Mouse (Mus musculus): ENCODE measurements at regions not wholly inside any gene's neighbourhood (a gene's known extent, or its start where the extent isn't known, plus 50 kb on each side); places are given as distances from the start of the nearest gene placed in this dataset.
A peak's percentile ranks its signal among the peaks of the same experiment; 100 is the strongest.

DNA sequence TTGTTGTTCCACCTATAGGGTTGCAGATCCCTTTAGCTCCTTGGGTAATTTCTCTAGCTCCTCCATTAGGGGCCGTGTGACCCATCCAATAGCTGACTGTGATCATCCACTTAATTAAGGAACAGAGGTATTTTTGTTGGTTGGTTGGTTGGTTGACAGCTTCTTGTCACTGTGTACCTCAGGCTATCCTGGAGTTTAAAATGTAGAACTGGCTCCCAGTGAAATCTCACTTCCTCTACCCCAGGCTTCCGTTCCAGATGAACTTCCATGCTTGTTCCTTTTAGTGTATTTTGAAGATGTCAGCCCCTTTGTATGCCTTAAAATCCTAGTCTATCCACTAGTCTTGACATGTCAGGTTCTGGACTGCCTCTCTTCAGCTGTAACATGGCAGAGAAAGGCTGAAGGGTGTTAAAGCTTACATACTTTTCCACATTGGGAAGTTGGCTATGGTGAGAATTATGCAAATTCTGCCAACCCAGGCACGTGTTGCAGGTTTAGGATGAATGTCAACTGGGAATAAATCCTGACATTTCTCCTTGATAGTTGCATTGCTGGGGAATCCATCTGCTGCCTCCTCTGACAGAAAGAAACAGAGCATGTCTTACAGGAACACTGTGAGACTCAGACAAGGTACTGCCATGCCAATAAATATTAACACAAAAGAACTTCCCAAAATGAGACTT lies 191.6 kb upstream of the Chl1 start:
- no peak overlapping the region for H3K9ac ChIP-seq
- 74% methylated on average over 3 of the region's 3 CpGs for WGBS
- H3K4me2 ChIP-seq, result no peak overlapping the region

DNA sequence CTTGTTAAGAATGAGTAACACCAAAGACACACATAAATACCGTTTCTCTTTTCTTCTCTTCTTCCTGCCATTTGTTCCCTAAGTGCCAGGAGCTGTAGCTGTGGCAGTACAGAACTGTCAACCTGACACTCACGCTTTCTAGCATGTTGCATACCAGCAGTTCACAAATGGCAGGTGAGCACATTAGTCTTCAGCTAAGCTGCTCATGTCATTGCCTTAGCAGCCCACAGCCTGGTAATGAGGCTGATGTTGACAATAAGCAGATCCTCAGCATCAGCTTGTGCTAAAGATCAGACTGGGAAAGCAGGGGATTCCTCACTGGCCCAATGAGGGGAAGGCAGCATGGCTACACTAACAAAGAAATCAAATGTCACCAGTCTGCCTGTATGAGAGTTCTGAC lies 190.4 kb upstream of the Chl1 start:
- Histone ChIP-seq H3K27me3 (no peaks in the 10 kb centered on the region), H3K4me1 (replicated peaks) (peaks cover 9% of the 10 kb centered on the region; the same call in 1 of the 2 replicates), H3K4me2 (no peak overlapping the region), H3K9me3 (no peaks in the 10 kb centered on the region), H3K9ac (no peak overlapping the region), H3K27ac (replicated peaks) (0 out of 2 replicates have a peak overlapping the region, but pooled peaks have one; percentile 18), H3K36me3 (no peaks in the 10 kb centered on the region), H3K4me3 (no peak overlapping the region)
- 78% methylated on average over 2 of the region's 2 CpGs for WGBS
- ATAC-seq (ENCODE audit: low read depth), result no peak

More for the DNA sequence above, 191.6 kb upstream of the Chl1 start:
- Histone ChIP-seq H3K27ac (replicated peaks) (no peak overlapping the region), H3K36me3 (no peaks in the 10 kb centered on the region), H3K9me3 (no peaks in the 10 kb centered on the region), H3K27me3 (no peaks in the 10 kb centered on the region), H3K4me3 (no peak overlapping the region), H3K4me1 (replicated peaks) (peaks cover 9% of the 10 kb centered on the region; the same call in 1 of the 2 replicates)
- ATAC-seq (ENCODE audit: low read depth), result no peak

DNA sequence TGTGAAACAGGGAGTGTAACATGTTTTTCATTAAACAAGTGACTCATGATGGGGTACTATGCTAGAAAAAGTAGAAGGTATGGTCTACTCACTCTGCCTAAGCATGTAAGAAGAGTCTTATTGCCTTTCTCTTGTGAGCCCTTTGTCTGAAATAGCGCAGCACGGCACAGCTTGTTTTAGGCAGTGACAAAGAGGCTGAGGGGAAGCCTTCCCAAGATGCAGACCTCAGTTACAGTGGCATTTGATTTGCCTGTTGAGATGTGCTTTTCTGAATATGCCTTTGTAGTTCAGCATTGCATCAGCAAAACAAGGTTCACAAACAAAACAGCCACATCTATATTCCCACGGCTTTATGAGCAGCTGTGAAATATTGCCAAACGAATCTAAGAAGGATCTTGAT lies 189.8 kb upstream of the Chl1 start:
- Histone ChIP-seq H3K9me3 (no peaks in the 10 kb centered on the region), H3K36me3 (no peaks in the 10 kb centered on the region), H3K27me3 (no peaks in the 10 kb centered on the region), H3K4me1 (replicated peaks) (peaks cover 9% of the 10 kb centered on the region; the same call in 1 of the 2 replicates), H3K4me2 (no peak overlapping the region), H3K27ac (replicated peaks) (peak overlapping the region; percentile 35), H3K4me3 (no peak overlapping the region), H3K9ac (no peak overlapping the region)
- ATAC-seq (ENCODE audit: low read depth), result peak; percentile 36; the same call in 1 of the 2 replicates
- 49% methylated on average over 4 of the region's 4 CpGs for WGBS

DNA sequence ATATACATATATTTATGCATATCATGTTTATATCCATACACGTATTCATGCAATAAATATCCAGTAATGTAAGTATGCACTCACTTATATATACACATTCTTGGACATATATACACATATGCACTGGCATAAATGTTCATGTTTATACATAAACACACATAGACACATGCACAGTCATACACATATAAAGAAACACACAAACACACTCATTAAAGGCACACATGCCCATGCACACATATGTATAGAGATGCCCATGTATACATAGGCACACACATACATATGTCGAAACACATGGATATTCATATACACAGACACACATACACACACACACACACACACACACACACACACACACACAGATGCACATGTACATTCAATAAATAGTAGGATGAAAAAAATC lies 189.3 kb upstream of the Chl1 start:
- peak; percentile 40; the same call in 1 of the 2 replicates for ATAC-seq (ENCODE audit: low read depth)
- Histone ChIP-seq H3K4me1 (replicated peaks) (peaks cover 9% of the 10 kb centered on the region; the same call in 1 of the 2 replicates), H3K27me3 (no peaks in the 10 kb centered on the region), H3K4me3 (no peak overlapping the region), H3K9ac (no peak overlapping the region), H3K27ac (replicated peaks) (no peak overlapping the region), H3K9me3 (no peaks in the 10 kb centered on the region), H3K4me2 (no peak overlapping the region), H3K36me3 (no peaks in the 10 kb centered on the region)
- WGBS, result 83% methylated on average over 2 of the region's 2 CpGs

DNA sequence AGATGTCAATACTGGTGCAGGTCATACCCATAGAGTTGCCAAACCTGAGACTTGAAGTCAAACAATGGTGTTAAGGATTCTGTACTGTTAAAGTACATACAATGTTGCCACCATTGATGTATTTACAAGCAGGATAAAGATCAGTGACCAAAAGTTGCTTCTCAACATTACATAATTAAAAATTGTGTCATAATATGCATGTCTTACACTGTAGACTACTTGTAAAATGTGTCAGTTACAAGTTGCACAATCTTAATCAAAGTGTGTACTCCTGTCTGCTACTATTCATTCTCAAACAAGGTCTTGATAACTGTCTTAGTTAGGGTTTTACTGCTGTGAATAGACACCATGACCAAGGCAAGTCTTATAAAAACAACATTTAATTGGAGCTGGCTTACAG lies 187.9 kb upstream of the Chl1 start:
- H3K27ac ChIP-seq (replicated peaks), result no peak overlapping the region
- H3K9me3 ChIP-seq, result no peaks in the 10 kb centered on the region
- H3K4me3 ChIP-seq, result no peak overlapping the region
- H3K9ac ChIP-seq, result no peak overlapping the region
- no peaks in the 10 kb centered on the region for H3K27me3 ChIP-seq
- no peak overlapping the region for H3K4me2 ChIP-seq
- ATAC-seq (ENCODE audit: low read depth), result no peak
- no peaks in the 10 kb centered on the region for H3K36me3 ChIP-seq
- H3K4me1 ChIP-seq (replicated peaks), result peaks cover 5% of the 10 kb centered on the region; the same call in 1 of the 2 replicates

DNA sequence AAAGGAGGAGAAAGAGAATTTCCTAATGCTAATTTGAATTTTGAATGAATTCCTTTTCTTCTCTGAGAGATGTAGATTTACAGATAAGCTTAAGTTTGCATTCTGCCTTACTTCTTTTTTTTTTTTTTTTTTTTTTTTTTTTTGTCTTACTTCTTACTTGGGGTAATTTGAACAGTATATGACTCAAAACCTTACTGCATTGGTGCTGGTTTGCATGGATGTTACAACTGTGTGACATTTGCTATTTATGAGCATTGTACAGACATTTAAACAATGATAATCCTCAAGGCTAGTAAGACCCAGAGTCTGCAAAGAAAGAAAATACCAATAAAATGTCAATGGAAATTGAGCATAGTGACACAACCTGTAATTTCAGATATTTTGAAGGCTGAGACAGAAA lies 174.7 kb upstream of the Chl1 start:
- H3K9me3 ChIP-seq, result no peaks in the 10 kb centered on the region
- no peak overlapping the region for H3K4me3 ChIP-seq
- no peak overlapping the region for H3K4me2 ChIP-seq
- no peak for ATAC-seq (ENCODE audit: low read depth)
- 0 out of 2 replicates have a peak, but pooled peaks cover 3% of the 10 kb centered on the region for H3K4me1 ChIP-seq (replicated peaks)
- H3K9ac ChIP-seq, result no peak overlapping the region
- H3K27ac ChIP-seq (replicated peaks), result no peak overlapping the region
- no peaks in the 10 kb centered on the region for H3K27me3 ChIP-seq
- H3K36me3 ChIP-seq, result no peaks in the 10 kb centered on the region

DNA sequence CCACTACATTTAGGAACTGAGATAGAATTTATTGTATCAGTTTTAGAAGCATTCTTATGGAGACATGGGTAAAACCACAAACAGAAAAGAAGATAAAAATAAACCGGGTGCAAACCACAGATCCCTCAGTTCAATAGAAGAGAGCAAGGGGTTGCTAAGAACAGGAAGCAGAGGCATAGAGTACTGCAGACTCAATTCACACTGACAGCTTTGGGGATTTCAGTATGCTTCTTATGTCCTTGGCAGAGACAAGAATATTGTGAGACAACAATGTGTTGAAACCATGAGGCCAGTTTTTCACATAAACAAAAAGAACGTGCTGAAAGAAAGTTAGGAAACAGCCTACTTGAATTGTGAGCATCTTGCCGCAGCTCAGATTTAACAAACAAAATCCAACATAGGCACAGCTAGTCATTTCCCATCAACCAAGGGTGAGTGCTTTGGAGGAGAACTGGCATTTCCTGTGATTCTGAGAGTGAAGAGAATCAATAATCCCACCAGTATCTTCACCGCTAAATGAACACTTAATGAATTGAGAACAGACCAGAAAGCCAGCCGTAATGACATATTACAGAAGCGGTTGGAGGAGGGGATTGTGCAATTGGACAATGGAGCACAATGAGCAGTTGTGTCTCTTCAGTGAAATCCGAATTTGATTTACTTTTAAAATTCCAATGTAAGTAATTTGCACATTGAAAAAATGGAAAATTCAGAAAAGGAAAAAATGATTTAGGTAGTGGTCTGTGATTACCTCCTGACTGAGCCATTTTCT lies 170.2 kb upstream of the Chl1 start:
- Histone ChIP-seq H3K27me3 (no peaks in the 10 kb centered on the region), H3K4me1 (replicated peaks) (no peaks in the 10 kb centered on the region), H3K4me3 (no peak overlapping the region), H3K4me2 (no peak overlapping the region), H3K9ac (no peak overlapping the region), H3K36me3 (no peaks in the 10 kb centered on the region), H3K9me3 (no peaks in the 10 kb centered on the region), H3K27ac (replicated peaks) (0 out of 2 replicates have a peak overlapping the region, but pooled peaks have one; percentile 28)
- WGBS, result 64% methylated on average over 7 of the region's 7 CpGs
- ATAC-seq (ENCODE audit: low read depth), result no peak

DNA sequence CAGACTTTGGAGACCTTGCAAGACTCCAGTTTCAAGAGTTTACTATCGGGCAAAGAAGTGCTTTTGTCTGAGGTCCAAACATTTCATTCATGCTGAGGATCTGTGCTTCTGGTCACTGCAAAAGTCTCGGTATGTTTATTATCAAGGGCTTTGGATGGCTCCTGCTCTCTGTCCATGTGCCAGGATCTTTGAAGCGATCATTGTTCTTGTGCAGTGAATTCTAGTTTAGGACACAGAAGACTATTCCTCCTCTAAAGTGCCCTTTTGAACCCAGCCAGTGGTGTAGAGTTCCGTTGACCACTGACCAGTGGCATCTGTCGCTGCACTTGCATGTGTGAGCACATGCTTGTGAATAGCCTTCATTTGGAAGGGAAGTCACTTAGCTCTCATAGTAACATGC lies 166.9 kb upstream of the Chl1 start:
- no peak overlapping the region for H3K27ac ChIP-seq (replicated peaks)
- WGBS, result 56% methylated on average over 5 of the region's 5 CpGs
- no peak for ATAC-seq (ENCODE audit: low read depth)

DNA sequence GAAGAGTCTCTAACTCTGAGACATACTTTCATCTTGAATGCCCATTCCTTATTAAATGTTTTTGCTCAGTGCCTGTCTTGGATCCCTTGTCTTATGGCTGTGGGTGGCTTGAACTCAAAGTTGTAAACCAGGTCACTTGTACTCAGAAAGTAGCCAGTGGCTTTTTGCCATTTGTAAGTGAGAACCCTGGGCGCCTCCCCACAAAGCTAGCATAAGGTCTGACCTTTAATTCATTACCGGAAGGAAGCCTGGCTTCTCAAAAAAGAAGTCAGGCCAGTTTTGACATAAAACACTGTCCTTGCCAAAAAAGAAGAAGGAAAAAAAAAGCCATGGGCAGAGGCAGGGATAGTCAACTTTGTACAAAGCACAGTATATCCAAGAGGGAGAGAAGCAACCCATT lies 166.0 kb upstream of the Chl1 start:
- ATAC-seq (ENCODE audit: low read depth), result no peak
- H3K9ac ChIP-seq, result no peak overlapping the region
- no peak overlapping the region for H3K4me2 ChIP-seq
- no peak overlapping the region for H3K4me3 ChIP-seq
- no peaks in the 10 kb centered on the region for H3K9me3 ChIP-seq
- H3K27me3 ChIP-seq, result no peaks in the 10 kb centered on the region
- H3K4me1 ChIP-seq (replicated peaks), result no peaks in the 10 kb centered on the region
- no peaks in the 10 kb centered on the region for H3K36me3 ChIP-seq
- WGBS, result 66% methylated on average over 2 of the region's 2 CpGs
- no peak overlapping the region for H3K27ac ChIP-seq (replicated peaks)

More for the DNA sequence above, 166.9 kb upstream of the Chl1 start:
- no peak overlapping the region for H3K4me3 ChIP-seq
- H3K4me2 ChIP-seq, result no peak overlapping the region
- H3K9me3 ChIP-seq, result no peaks in the 10 kb centered on the region
- no peaks in the 10 kb centered on the region for H3K36me3 ChIP-seq
- no peak overlapping the region for H3K9ac ChIP-seq
- H3K27me3 ChIP-seq, result no peaks in the 10 kb centered on the region
- H3K4me1 ChIP-seq (replicated peaks), result no peaks in the 10 kb centered on the region

DNA sequence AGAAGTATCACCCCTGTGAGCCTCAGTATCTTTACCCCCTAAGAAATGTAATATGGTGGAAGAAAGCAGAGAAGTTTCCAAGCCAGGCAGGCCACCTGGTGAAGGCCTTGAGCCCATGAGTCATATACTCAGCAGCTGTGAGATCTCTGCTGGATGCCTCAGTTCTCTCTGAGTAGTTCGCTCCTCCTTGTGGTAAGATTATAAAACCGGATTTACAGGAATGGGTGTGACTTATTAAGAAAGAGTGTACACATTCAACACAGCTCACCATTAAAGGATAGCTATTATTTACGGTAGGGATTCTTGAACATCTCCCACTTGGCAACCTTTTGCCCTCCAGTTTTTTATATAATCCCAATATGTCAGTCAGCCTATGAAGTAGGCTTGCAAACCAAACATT lies 165.2 kb upstream of the Chl1 start:
- H3K4me3 ChIP-seq, result no peak overlapping the region
- no peak for ATAC-seq (ENCODE audit: low read depth)
- no peak overlapping the region for H3K4me2 ChIP-seq
- H3K4me1 ChIP-seq (replicated peaks), result no peaks in the 10 kb centered on the region
- H3K27me3 ChIP-seq, result no peaks in the 10 kb centered on the region
- 93% methylated on average over 3 of the region's 3 CpGs for WGBS
- no peaks in the 10 kb centered on the region for H3K9me3 ChIP-seq
- no peaks in the 10 kb centered on the region for H3K36me3 ChIP-seq
- H3K9ac ChIP-seq, result no peak overlapping the region
- no peak overlapping the region for H3K27ac ChIP-seq (replicated peaks)

DNA sequence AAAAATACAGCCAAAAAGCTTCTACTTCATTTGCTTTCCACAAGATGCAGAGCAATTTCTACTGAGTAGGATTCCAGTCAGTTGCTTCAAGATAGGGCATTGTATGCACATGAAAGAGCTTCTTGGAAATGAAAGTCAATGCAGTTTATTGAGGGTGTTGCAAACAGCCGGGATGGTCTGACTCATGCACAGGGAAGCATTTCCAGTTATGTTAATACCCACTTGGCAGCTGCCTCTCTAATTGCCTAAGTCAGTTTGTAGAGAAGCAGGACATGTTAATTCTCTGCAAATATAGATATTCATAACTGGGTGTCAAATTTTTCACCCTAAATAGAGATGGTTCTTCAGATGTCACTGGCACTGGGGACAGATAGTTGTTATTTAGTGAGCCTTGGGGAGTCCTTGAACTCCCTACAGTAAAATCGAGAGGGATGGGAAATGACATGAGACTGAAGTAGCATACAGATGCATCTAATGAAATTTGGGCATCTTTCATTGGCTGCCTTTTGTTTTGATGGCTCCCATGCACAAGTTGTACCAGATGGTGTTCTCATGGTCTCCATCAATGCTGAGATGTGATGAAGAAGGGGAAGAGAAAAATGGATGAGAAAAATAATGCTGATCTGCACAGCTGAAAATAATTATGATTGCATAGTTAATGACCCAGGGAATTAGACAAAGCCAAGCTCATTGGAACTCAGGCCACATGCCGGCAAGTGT lies 157.8 kb upstream of the Chl1 start:
- Histone ChIP-seq H3K9ac (no peak overlapping the region), H3K27me3 (no peaks in the 10 kb centered on the region), H3K4me2 (no peak overlapping the region), H3K9me3 (no peaks in the 10 kb centered on the region), H3K4me1 (replicated peaks) (peaks cover 8% of the 10 kb centered on the region; the same call in 1 of the 2 replicates), H3K4me3 (no peak overlapping the region), H3K27ac (replicated peaks) (0 out of 2 replicates have a peak overlapping the region, but pooled peaks have one; percentile 4), H3K36me3 (no peaks in the 10 kb centered on the region)
- WGBS, result 38% methylated on average over 3 of the region's 3 CpGs
- peak; percentile 23; the same call in 1 of the 2 replicates for ATAC-seq (ENCODE audit: low read depth)

DNA sequence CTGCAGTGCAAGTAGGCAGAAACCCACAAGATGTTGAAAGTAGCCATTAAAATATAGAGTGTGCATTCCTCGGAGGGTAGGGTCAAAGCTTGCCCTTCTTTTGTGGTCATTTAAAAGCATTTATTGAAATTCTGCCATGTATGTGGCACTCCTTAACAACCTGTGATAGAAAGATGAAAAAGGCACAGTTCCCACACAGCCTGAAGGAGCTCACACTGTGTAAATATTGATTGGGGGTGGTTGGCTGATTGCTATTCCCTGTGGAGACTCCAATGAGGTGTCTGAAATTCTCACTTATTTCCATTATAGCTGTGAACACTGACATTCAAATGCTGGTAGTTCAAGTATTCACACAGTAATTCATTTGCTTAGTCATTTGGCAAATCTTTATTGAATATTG lies 157.0 kb upstream of the Chl1 start:
- no peak overlapping the region for H3K9ac ChIP-seq
- H3K27ac ChIP-seq (replicated peaks), result no peak overlapping the region
- H3K4me3 ChIP-seq, result no peak overlapping the region
- no peak overlapping the region for H3K4me2 ChIP-seq
- H3K36me3 ChIP-seq, result no peaks in the 10 kb centered on the region
- H3K4me1 ChIP-seq (replicated peaks), result peaks cover 8% of the 10 kb centered on the region; the same call in 1 of the 2 replicates
- WGBS, result 71% methylated on average over 1 of the region's 1 CpGs
- 0 out of 2 replicates have a peak, but pooled peaks have one; percentile 50 for ATAC-seq (ENCODE audit: low read depth)
- H3K27me3 ChIP-seq, result no peaks in the 10 kb centered on the region
- H3K9me3 ChIP-seq, result no peaks in the 10 kb centered on the region
